11 mouse cellular contexts compared by ENCODE assay signal in genomic region chr4:140944961-140945442, GRCm38 (mm10). TPM values are rescaled to one million over a fixed set of nuclear protein-coding genes. Genes with fewer than 3 reads are reported as not detected.
DNase-seq lines count a peak whose midpoint lies in the region; ATAC-seq and TF ChIP-seq lines count a peak whose summit lies in the region.
"Had no signal": no experiment of that assay in that cellular context is flagged by ENCODE, and none has a peak within 500 bp of the region (broad histone marks: within the 10 kb centered on the region; RNA-seq: fewer than 3 reads in every experiment).

No protein-coding gene starts in this region.

- no peak overlapping the region for H3K4me3 ChIP-seq in gastrocnemius, adult 2 months
- no peak overlapping the region for H3K4me3 ChIP-seq in forebrain, embryonic 13.5 days
- no peak overlapping the region for H3K4me3 ChIP-seq in forebrain, embryonic 11.5 days (ENCODE audit: low read depth, low read length)
- H3K4me3 ChIP-seq: limb, embryonic 15.5 days; neural tube, embryonic 13.5 days had no signal

- H3K4me2 ChIP-seq in forebrain, embryonic 13.5 days, result no peak overlapping the region
- H3K4me2 ChIP-seq in forebrain, embryonic 11.5 days (ENCODE audit: low read depth, low read length, severe bottlenecking), result no peak overlapping the region
- H3K4me2 ChIP-seq: limb, embryonic 15.5 days; neural tube, embryonic 13.5 days had no signal

- no peaks in the 10 kb centered on the region for H3K4me1 ChIP-seq in forebrain, embryonic 13.5 days
- H3K4me1 ChIP-seq in forebrain, embryonic 11.5 days (replicated peaks; ENCODE audit: control insufficient read depth, insufficient read depth, low read length), result no peaks in the 10 kb centered on the region
- H3K4me1 ChIP-seq: limb, embryonic 15.5 days; neural tube, embryonic 13.5 days had no signal

- DNase-seq in gastrocnemius, adult 2 months, result peak; percentile 17
- DNase-seq in gastrocnemius, postnatal 10 days, result no peak
- DNase-seq in B cell, adult 2 months, result peak; percentile 78 to 79
- peak; percentile 69 to 71 for DNase-seq in spleen, adult 18-20 months
- no peak for DNase-seq in ovary, postnatal 14 days (ENCODE audit: low spot score)
- DNase-seq in forebrain, embryonic 11.5 days (ENCODE audit: low spot score), result no peak
- DNase-seq: adrenal gland, postnatal 25 days had no signal

- no peak overlapping the region for H3K9ac ChIP-seq in forebrain, embryonic 13.5 days
- no peak overlapping the region for H3K9ac ChIP-seq in forebrain, embryonic 11.5 days (ENCODE audit: low read length)
- H3K9ac ChIP-seq: limb, embryonic 15.5 days; neural tube, embryonic 13.5 days had no signal

- WGBS in forebrain, embryonic 13.5 days, result 81% methylated on average over 5 of the region's 5 CpGs
- WGBS in forebrain, embryonic 11.5 days, result 93% methylated on average over 5 of the region's 5 CpGs

- ATAC-seq in inflammation-experienced regulatory T-cells, adult 6 months, result peak; percentile 83
- no peak for ATAC-seq in forebrain, embryonic 13.5 days
- ATAC-seq in forebrain, embryonic 11.5 days (replicated peaks; ENCODE audit: low FRiP score), result no peak

- H3K9me3 ChIP-seq in forebrain, embryonic 13.5 days (replicated peaks), result no peaks in the 10 kb centered on the region
- no peaks in the 10 kb centered on the region for H3K9me3 ChIP-seq in forebrain, embryonic 11.5 days (ENCODE audit: control insufficient read depth, low read length)
- H3K9me3 ChIP-seq: limb, embryonic 15.5 days; neural tube, embryonic 13.5 days had no signal

- no peaks in the 10 kb centered on the region for H3K36me3 ChIP-seq in forebrain, embryonic 13.5 days (ENCODE audit: poor library complexity, severe bottlenecking)
- H3K36me3 ChIP-seq in forebrain, embryonic 11.5 days (ENCODE audit: control insufficient read depth, insufficient read depth, low read length), result no peaks in the 10 kb centered on the region
- H3K36me3 ChIP-seq: limb, embryonic 15.5 days; neural tube, embryonic 13.5 days had no signal

- no peak overlapping the region for H3K27ac ChIP-seq in gastrocnemius, adult 2 months
- H3K27ac ChIP-seq in forebrain, embryonic 13.5 days, result no peak overlapping the region
- H3K27ac ChIP-seq in forebrain, embryonic 11.5 days (ENCODE audit: low read depth, low read length), result no peak overlapping the region
- H3K27ac ChIP-seq: limb, embryonic 15.5 days; neural tube, embryonic 13.5 days had no signal

- TF ChIP-seq CTCF in gastrocnemius, adult 2 months (IDR thresholded peaks at IDR 0.05), result no peak

- H3K27me3 ChIP-seq in forebrain, embryonic 13.5 days, result no peaks in the 10 kb centered on the region
- H3K27me3 ChIP-seq in forebrain, embryonic 11.5 days (ENCODE audit: control insufficient read depth, insufficient read depth, low read length), result no peaks in the 10 kb centered on the region
- H3K27me3 ChIP-seq: limb, embryonic 15.5 days; neural tube, embryonic 13.5 days had no signal

- intact Hi-C loops in gastrocnemius, adult 2 months (cut with DNase I), result no loop called here

RNA-seq across cellular contexts. Expression of gene Sdhb, which starts 16.0 kb away (rescaled TPM):
- total RNA-seq in gastrocnemius, adult 2 months (2021), result 100 to 1,000 TPM; 483 to 898 TPM
- total RNA-seq in gastrocnemius, postnatal 10 days (2021), result 100 to 1,000 TPM; 406 to 464 TPM
- 100 to 1,000 TPM; 275 to 381 (median 276) TPM for polyA plus RNA-seq in inflammation-experienced regulatory T-cells, adult 6 months (2017; shearing (Covaris generic))
- 478 and 480 TPM in 2 replicates for polyA plus RNA-seq in forebrain, embryonic 13.5 days (2015; fragmentation: Nextera tagmentation; extraction: Ambion mirVana)
- polyA plus RNA-seq in forebrain, embryonic 11.5 days (2014; fragmentation: Nextera tagmentation; extraction: Ambion mirVana), result 375 and 401 TPM in 2 replicates

RNA-seq across cellular contexts. Expression of gene Padi2, which starts 38.9 kb away (rescaled TPM):
- 100 to 1,000 TPM in 1 of 2 experiments, 10 to 100 TPM in 1; 77.0 to 273 TPM for total RNA-seq in gastrocnemius, adult 2 months (2021)
- total RNA-seq in gastrocnemius, postnatal 10 days (2021), result 100 to 1,000 TPM in 1 of 2 experiments, 10 to 100 TPM in 1; 96.8 to 105 TPM
- polyA plus RNA-seq in inflammation-experienced regulatory T-cells, adult 6 months (2017; shearing (Covaris generic)), result 10 to 100 TPM in 1 of 3 experiments, 1 to 10 TPM in 2; 7.9 to 20.2 (median 9.7) TPM
- polyA plus RNA-seq in forebrain, embryonic 13.5 days (2015; fragmentation: Nextera tagmentation; extraction: Ambion mirVana), result 0.06 and 0.12 TPM in 2 replicates
- polyA plus RNA-seq in forebrain, embryonic 11.5 days (2014; fragmentation: Nextera tagmentation; extraction: Ambion mirVana), result 0.23 and 1.3 TPM in 2 replicates

RNA-seq across cellular contexts. Expression of gene Atp13a2, which starts 41.7 kb away (rescaled TPM):
- 10 to 100 TPM; 20.0 to 23.7 TPM for total RNA-seq in gastrocnemius, adult 2 months (2021)
- total RNA-seq in gastrocnemius, postnatal 10 days (2021), result 10 to 100 TPM; 19.1 to 25.9 TPM
- polyA plus RNA-seq in inflammation-experienced regulatory T-cells, adult 6 months (2017; shearing (Covaris generic)), result 1 to 10 TPM; 3.1 to 5.9 (median 5.6) TPM
- 76.9 and 85.9 TPM in 2 replicates for polyA plus RNA-seq in forebrain, embryonic 13.5 days (2015; fragmentation: Nextera tagmentation; extraction: Ambion mirVana)
- polyA plus RNA-seq in forebrain, embryonic 11.5 days (2014; fragmentation: Nextera tagmentation; extraction: Ambion mirVana), result 51.2 and 54.9 TPM in 2 replicates

Comparison
In these comparisons a context has a peak if more than half of its experiments do, and no peak if none do; other contexts are left out.
1. DNase-seq: peak in gastrocnemius, adult 2 months (single experiment), B cell, adult 2 months (2 of 2) and spleen, adult 18-20 months (2 of 2); none in gastrocnemius, postnatal 10 days (single experiment), ovary, postnatal 14 days (single experiment) and forebrain, embryonic 11.5 days (single experiment).